Mouse (Mus musculus) skeletal muscle tissue, adult 2 months (tissue): ENCODE results near the gene Mrap2.
"Not testable (repeated sequence)": the region's sequence is repeated elsewhere in the genome, so short reads cannot be mapped to it uniquely, and the experiment has no call there.

Experiments used
- DNase-seq: peaks from one replicate; pipeline ENCODE4 v3.0.0-alpha.2; 2012; ENCODE audit warnings: low read depth, low spot score

Mrap2 gene

DNA sequence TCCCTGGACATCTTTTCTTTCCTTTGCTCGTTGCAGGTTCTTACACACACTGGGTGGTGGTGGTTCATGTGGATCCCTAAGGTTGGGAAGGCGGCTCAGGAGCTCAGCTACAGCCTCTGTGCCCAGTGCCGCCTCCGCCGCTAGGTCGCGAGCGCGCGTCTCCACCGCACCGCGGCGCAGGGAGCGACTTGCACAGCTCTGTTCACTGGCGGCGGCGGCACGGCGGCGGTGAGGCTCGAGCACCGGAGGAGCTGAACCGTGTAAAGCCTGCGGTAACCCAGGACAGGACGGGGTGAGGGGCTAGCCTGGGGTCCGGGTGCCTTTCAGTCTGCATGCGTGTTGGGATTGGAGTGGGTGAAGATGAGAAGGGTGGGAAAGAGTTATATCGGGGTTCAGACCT is at the start of gene Mrap2:
Gene Mrap2 (plus strand): TSS at position 201 of the 400 bp plus-strand sequence.
- DNase-seq, result no peak

DNA sequence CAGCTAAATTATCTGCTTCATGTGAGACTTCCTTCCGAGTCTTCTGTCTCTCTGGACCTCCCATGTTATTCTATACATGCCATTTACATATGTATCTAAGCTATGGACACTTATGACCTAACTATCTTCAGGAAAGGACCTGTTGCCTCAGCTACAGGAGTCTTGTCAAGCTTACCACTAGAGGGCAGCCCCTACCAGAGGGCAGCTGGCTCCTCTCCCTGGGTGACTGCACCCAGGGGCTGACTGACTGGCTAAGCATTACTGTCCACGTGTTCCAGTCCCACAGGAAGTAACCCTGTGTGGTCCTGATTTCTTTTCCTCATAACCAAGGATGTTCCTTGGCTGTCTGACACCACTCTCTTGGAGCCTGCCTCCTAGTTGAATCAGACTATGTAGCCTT is 46.1 kb upstream of the Mrap2 start:
- no peak for DNase-seq

DNA sequence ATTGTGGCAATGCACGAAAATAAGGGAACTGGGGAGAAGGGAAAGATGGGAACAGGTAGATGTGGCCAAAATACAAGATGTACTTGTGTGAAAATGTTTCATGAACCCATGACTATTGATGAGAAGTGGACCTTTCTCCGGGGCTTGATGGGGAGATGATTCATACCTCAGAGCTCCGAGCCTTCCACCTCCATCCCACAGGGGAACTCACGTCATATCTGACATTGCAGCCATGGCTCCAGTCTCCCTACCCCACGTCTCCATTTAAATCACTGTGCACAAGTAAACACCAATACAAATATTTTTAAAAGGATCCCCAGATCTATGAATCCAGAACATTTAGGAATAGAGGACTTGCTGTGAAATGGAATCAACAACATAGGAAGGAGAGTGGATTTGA is 29.1 kb upstream of the Mrap2 start:
- DNase-seq, result no peak

DNA sequence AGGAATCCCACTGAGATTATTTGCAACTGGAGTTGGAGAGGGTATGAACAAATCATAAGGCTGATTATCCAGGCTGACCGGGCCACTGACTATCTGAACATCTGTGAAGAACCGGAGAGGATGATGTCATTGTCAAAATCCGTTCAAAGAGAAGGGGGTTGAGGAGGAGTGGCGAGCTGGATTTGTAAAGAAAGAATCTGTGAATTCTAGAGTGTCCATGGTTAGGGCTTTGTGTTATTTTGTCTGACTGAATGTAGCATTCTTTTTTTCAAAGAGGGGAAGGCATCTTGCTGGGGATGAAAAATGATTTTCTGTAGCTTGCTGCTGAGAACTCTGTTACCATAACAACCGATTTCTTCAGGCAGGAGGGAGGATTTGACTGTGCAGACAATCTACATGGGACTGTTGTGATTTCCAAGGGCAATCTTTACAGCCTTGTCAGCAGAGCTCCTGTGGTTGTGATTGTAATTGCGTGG is 28.6 kb upstream of the Mrap2 start:
- DNase-seq, result no peak

DNA sequence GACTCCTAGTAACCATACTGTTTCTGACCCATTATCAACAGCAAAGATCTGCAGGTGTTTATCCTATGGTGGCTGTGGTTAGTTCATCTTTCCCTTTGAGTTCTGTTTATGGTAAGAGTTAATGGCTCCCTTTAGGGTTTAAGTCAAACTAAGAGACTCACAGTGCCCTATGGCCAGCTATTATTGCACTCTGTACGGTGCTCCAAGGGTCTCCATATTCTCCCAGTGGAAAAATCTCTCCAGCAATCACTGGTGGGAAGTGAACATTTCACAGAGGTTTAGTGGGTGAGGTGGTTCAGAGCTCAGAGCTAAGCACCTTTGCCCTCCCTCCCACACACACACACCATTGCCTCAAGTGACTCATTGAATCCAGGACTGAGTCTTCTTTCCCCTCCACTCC is 28.1 kb upstream of the Mrap2 start:
- DNase-seq, result no peak

DNA sequence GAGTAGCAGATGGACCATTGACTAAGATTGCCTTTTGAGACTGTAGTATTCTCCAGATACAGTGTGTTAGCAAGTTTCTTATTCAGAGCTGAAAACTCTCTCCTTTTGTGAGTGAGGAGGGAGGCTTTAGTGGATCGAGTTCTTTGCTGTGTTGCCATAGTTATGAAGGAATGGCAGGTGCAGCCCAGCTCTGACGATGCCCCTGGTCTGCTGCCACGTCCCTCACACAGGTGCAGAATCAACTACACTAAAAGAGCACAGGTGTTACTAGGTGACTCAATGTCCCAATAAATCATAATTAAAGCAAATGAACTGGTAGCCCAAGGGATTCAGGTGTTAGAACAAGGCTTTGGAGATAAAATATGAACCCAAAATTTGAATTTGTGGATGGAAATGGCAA is 25.1 kb upstream of the Mrap2 start:
- no peak for DNase-seq

DNA sequence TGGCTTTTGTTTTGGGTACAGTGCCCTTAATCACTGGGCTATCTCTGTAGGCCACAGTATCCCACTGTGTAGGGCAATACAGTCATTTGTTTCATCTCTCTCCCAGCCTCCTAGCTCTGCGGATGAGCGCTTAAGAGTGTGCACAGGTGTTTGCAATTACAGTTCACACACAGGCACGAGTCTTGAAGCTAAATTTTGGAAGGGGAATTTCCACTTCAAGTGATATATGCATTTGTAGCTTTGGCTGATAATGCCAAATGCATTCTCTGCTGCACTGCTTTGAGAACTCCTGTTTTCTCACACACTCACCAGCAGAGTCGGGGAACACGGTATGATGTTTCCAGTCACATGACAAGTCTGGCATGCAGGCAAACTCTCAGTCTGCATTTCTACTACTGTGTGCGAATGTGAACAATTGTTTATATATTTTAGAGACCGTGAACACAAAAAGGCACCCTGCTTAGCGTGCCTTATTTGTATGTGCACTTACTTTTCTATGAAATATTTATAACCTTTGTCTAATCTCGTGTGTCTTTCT is 22.1 kb upstream of the Mrap2 start:
- DNase-seq, result no peak

DNA sequence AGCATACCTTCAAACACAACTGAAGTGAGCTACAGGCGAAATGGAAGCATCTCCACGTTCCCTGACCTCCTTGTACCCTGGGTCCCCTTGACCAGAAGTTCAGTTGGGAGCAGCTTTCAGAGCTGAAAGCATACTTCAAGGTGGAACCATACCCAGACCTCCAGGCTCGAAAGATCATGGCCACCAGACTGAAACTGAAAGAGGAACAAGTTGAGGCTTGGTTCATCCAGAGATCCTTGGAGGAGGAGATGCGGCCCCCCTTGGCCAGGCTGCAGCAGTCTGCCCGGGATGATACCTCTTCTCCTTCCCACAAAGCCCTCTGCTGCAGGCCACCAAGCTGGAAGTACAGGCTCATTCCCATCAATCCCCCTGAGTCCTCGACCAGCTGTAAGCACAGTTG is 17.1 kb upstream of the Mrap2 start:
- DNase-seq, result not testable (repeated sequence)

DNA sequence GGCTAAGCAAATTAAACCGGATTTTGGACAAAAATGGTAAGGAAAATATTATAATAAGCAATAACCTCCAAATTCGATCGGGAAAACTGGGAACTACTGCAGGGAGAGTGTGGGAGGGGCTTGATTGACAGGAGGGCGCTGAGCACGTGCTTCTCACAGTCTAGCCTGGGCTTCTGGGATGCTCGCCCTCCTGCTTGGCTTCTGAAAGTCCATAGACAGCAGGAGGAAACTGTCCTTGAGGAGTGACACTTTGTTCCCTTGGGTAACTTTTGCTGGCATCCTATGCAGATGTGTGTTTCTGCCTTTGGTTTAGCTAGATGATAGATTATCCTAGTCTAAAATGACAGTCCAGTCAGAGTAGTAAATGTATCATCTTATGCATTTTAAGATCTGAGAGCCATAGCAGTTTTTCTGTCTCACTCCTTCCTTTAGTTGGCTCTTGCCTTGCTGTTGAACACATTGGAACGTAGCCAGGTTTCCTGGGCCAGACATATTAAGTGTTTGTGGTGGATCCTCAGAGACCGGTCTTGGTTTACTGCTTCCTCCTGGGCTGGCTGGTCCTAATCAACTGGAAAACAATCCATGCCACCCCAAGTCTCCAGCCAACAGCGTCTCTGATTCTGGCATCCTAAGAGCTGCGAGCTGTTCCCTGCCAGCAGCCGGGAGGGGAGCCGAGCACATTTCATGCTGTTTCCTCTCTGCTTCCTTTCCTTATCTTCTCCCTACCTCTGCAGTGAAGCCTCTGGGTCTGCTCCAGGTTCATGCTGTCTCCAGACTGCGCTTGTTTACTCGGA is 8.1 kb upstream of the Mrap2 start:
- DNase-seq, result no peak

DNA sequence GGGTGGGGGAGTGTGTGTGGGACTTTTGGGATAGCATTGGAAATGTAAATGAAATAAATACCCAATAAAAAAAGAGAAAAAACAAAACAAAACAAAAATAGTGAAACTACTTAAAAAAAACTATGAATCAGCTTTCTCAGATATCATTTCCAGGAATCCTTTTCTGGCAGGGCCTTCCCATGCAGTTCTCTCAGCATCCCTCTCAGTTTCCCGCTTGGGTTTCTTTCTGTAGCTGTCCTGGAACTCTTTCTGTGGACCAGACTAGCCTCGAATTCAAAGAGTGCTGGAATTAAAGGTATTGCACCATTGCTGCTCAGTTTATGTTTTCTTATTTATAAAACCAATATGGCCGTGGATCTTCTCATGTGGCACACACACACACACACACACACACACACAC is 1.0 kb upstream of the Mrap2 start:
- no peak for DNase-seq

DNA sequence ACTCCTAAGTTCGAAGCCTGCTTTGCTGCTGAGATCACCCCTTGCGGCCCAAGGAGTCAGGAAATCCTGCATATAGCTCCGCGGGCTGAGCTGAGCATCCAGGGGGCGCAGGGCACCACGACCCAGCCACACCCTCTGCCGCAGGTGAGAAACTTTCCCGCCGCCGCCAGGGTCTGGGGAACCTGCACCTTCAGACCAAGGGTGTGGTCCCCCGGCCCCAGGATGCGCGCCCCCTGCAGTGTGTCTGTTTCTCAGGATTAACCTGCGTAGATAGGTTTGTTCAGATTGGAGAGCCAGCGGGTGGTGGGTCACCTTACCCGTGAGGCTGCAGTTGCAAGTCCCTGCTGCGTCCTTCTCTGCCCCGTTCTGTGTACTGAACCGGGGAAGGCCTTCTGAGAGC is 426 bp downstream of the Mrap2 start:
- DNase-seq, result no peak

DNA sequence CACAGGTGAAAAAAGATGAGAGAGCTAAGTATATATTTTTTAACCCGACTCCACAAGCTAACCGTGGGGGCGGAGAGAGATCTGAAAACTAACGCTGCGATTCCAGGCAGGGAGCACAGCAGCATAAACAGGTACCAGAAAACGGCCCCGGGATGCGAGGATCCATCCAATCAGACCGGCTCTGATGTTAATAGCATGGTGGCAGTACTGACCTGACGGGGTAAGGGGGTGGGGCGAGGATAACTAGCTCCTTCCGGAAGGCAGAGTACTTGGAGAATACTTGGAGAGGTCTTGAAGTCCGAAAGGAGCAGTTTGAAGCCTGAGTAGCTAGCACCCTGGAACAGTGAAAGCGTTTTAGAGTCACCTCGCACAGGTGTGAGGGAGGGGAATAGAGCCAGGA is 1.1 kb downstream of the Mrap2 start:
- DNase-seq, result no peak

DNA sequence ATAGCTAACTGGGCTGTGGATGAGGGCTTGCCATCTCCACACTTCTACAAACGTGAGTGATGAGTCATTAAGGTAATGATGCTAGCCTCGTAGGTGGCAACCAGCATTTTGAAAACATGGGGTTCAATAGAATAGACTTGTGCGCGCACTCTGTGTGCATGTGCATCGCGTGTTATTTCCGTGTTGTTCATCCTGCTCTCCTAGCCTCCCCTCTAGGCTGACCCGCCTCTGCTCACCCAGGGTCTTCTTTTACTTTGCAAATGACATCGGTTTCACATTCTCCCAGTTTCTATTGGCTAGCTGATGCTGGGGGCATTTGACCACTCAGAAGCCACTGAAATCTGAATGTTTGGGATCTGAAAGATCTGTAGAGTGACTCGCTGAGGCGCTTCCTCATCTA is 1.6 kb downstream of the Mrap2 start:
- DNase-seq, result no peak

DNA sequence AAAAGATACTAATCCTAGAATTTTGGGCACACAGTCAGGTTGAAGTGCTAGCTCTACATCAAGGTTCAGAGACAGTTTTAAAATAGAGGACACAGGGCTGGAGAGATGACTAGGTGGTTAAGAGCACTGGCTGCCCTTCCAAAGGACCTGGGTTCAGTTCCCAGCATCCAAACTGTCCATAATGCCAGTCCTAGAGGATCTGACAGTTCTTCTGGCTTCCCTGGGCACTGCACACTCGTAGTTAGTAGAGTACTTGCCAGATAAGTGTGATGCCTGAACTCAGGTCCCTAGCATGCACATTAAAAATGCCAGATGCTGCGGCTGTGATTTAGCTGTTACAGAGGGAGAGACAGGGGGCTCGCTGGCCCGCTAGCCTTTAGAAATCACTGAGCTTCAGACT is 2.3 kb downstream of the Mrap2 start:
- no peak for DNase-seq

DNA sequence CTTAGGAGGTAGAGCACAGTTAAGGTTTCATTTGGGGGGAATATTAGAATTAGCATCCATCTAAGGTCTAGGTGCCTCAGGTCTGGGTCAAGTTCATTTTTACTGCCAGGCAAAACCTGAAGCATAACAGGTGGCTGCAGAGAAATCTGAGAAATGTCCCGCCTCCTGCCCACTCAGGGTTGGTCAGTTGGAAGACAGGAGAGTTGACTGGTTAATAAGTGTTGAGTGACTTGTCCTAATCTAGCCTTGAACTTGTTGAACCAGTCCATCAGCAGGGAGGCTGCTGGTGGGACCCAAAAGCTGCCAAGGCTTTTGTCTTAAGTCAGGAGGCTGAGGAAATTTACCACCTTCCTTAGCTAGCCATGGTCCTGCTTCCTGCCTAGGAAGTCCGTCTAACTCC is 3.8 kb downstream of the Mrap2 start:
- no peak for DNase-seq

DNA sequence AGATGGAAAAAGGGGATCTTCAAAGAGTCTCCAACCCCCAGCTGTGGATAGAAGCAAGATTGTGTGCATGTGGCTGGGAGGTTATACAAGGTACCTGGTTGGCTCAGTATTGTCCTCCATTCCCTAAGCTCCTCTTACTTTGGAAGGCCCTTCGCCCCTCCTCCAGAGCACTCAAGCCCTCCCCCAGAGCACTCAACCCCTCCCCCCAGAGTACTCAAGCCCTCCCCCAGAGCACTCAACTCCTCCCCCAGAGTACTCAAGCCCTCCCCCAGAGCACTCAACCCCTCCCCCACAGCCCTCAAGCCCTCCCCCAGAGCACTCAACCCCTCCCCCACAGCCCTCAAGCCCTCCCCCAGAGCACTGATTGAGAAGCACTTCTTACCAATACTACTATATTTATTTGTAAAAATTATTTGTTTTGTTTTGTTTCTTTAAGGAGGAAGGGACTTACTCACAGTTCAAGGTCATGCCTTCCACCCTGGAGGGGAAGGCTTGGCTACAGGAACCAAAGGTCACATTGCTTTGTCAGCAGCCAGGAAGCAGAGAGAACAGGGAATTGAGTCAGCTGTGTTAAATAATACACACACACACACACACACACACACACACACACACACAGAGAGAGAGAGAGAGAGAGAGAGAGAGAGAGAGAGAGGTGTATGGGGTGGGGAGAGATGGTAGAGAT is 8.7 kb downstream of the Mrap2 start:
- DNase-seq, result no peak

DNA sequence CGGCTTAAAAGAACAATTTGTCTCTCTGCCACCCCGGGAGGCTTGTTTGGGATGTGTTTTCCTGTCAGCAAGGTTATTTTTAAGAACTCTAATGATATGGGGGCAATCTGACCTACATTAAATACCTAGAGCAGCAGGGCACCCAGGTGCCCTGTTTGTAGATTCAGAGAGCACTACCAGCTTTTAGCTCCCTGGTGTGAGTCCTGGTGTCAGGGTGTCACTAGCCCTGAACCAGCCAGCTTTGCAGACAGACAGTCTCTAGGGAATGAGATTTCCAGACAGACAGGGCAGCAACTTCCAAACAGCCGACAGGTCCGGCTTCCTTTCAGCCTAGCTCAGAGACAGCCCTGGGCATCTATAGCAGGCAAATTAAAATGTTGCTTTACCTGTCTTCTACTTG is 18.5 kb downstream of the Mrap2 start:
- DNase-seq, result no peak

DNA sequence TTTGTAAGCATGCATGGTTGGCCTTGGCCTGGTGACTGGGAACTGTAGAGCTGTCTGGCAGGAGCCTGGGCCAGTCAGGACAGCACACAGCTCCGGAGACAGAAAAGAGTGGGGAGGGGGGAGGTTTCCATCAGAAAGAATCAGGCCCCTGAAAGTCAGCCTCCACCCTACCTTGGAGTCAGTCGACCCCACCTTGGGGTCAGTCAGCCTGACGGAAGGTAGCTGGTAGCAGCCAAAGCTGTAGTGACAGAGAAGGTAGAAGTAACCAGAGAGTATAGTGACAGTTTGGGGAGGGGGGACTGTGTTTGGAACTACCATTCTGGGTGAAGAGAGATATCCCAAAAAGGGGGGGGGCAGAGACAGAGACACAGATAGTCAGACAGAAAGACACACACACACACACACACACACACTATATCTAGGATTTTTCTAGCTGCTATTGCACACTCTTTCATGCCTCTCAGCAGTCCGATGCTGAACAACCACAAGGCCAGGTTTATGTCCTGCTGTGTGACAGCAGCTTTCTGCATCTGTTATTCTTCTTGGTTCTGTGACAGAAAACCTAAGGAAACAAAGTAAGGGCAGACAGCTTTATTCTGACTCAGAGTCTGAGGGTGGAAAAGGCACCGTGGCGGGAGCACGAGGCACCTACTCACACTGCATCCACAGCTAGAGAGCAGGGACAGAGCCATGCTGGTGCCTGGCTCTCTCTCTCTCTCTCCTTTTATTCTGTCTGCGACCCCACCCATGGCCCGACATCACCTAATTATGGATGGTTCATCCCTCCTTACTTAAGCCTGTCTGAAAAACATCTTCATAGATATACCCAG is 23.1 kb downstream of the Mrap2 start:
- DNase-seq, result no peak

DNA sequence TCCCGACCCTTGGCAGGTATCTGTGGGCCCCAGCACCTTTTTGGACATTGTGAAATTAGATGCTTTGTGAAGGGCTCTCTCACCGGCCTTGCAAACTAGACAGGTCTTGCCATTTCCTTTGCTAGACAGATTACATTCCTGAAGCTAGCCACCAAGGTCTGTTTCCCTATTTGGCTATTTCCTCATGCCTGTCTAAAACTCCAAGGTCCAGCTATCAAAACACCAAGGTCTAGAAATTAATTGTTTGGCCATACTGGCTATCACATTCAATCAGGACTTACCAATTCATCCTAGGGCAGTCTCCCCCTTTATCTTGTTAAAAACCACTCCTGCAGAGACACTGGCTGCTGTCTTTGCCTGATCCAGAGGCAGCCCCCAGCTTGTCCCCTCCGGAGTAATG is 23.9 kb downstream of the Mrap2 start:
- DNase-seq, result no peak

DNA sequence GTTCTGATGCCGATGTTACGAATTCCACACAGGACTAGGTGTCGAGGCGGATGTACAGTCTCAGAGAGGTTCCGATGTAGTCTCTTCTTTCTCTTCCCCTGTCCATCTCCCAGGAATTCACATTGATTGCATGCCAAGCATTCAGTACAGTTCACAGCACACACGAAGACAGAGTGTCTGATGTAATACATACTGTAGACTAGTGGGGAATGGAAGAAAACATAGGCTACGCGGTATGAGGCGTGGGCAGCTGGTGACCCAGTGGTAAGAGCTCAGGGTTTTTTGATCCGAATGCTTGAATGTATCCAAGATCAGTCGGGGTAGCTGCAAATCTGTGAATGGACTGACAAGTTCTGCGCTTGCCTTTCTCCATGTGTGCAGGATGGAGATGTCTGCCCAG is 25.0 kb downstream of the Mrap2 start:
- no peak for DNase-seq

DNA sequence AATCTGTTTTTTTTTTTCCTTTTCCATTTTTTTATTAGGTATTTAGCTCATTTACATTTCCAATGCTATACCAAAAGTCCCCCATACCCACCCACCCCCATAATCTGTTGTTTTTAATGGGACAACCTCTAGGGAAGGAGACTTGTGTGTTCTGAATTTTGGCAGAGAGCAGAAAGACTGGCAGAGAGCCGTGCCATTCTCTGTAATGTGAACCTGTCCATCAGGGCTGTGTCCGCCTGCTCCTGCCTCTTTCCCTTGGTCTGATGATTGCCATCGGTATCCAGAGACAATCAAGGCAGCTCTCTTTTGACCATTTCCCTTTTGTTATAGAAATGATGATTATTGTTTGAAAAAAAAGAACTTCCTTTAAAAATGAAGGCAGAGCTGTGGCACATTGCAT is 26.8 kb downstream of the Mrap2 start:
- no peak for DNase-seq

DNA sequence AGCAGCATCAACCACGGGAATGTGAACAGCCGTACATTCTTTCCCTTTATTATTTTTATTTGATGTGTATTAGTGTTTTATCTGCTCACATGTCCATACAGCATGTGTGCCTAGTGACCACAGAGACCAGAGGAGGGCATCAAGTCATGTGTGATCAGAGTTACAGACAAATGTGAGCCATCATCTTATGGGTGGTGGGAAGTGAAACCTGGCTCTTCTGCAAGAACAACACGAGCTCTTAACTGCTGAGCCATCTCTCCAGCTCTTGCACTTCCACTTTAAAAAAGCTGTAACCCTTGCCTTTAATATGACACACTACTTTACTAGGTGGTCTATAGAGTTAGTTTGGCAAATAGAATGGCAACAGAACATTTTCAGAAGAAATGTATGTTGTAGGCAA is 27.4 kb downstream of the Mrap2 start:
- DNase-seq, result peak; percentile 2
